ENCODE assay signal across 8 mouse cellular contexts in genomic region chr9:75254196-75254955, GRCm38 (mm10). TPM values are rescaled to one million over a fixed set of nuclear protein-coding genes. Genes with fewer than 3 reads are reported as not detected.
A peak's percentile ranks its signal among the peaks of the same experiment; 100 is the strongest.
DNase-seq lines count a peak whose midpoint lies in the region; ATAC-seq and TF ChIP-seq lines count a peak whose summit lies in the region.

No protein-coding gene starts in this region.

- no peaks in the 10 kb centered on the region for H3K27me3 ChIP-seq in heart, embryonic 16.5 days (ENCODE audit: control insufficient read depth, insufficient read depth, low read length)

- H3K9me3 ChIP-seq in heart, embryonic 16.5 days (replicated peaks; ENCODE audit: control insufficient read depth, low read length): no peaks in the 10 kb centered on the region

- H3K4me2 ChIP-seq in heart, embryonic 16.5 days (ENCODE audit: low read depth, low read length): peak overlapping the region; percentile 17; the same call in 1 of the 2 replicates

- ATAC-seq in heart, embryonic 16.5 days (replicated peaks; ENCODE audit: extremely low read depth, insufficient read depth, low FRiP score): peak; percentile 34; the same call in 1 of the 2 replicates

- H3K36me3 ChIP-seq in heart, embryonic 16.5 days (ENCODE audit: control insufficient read depth, insufficient read depth): no peaks in the 10 kb centered on the region

- no peak overlapping the region for H3K4me3 ChIP-seq in heart, embryonic 16.5 days (ENCODE audit: low read length)

- no peak overlapping the region for H3K9ac ChIP-seq in heart, embryonic 16.5 days (ENCODE audit: low read length)

- 45% methylated on average over 13 of the region's 13 CpGs for WGBS in heart, embryonic 16.5 days

- TF ChIP-seq POLR2A in brain, embryonic 14.5 days (IDR thresholded peaks at IDR 0.05; ENCODE audit: borderline replicate concordance, extremely low read depth, insufficient read depth, insufficient read length, poor library complexity, severe bottlenecking): no peak

- no peak for TF ChIP-seq CTCF in brain, embryonic 14.5 days (IDR thresholded peaks at IDR 0.05; ENCODE audit: borderline replicate concordance, extremely low read depth, insufficient read depth, insufficient read length)

- DNase-seq in 416B (ENCODE audit: low read depth): peak; percentile 72
- DNase-seq in brain, embryonic 14.5 days (ENCODE audit: low read depth): peak; percentile 95
- DNase-seq in kidney, postnatal 25 days: peak; percentile 51 to 80
- DNase-seq in lung, postnatal 10 days: peak; percentile 62
- DNase-seq in retina, postnatal 1 day: peak; percentile 79
- no peak for DNase-seq in B cell, adult 2 months
- DNase-seq in spleen, postnatal 14 days (ENCODE audit: low spot score in 2 of 2): no peak

- peak overlapping the region; percentile 63 for H3K27ac ChIP-seq in heart, embryonic 16.5 days (ENCODE audit: low read length)

- peaks cover 13% of the 10 kb centered on the region for H3K4me1 ChIP-seq in heart, embryonic 16.5 days (ENCODE audit: control insufficient read depth, insufficient read depth, low read length)

RNA-seq across cellular contexts. Expression of gene Myo5c, which starts 22.6 kb away (rescaled TPM):
- 0.40 and 0.64 TPM in 2 replicates for polyA plus RNA-seq in brain, embryonic 14.5 days (2012; rRNA removed)
- polyA plus RNA-seq in heart, embryonic 16.5 days (2015; fragmentation: Nextera tagmentation; extraction: Ambion mirVana): 2.5 and 4.7 TPM in 2 replicates

RNA-seq across cellular contexts. Expression of gene Gnb5, which starts 51.7 kb away (rescaled TPM):
- polyA plus RNA-seq in brain, embryonic 14.5 days (2012; rRNA removed): 45.5 and 53.1 TPM in 2 replicates
- 62.6 and 66.9 TPM in 2 replicates for polyA plus RNA-seq in heart, embryonic 16.5 days (2015; fragmentation: Nextera tagmentation; extraction: Ambion mirVana)

Comparison
In these comparisons a context has a peak if more than half of its experiments do, and no peak if none do; other contexts are left out.
1. DNase-seq: peak in 416B (single experiment), brain, embryonic 14.5 days (single experiment), kidney, postnatal 25 days (2 of 2), lung, postnatal 10 days (single experiment) and retina, postnatal 1 day (single experiment); none in B cell, adult 2 months (0 of 2) and spleen, postnatal 14 days (0 of 2).